Mouse (Mus musculus) kidney, postnatal 0 days (tissue): ENCODE data around the gene Ccdc80. TPM values are rescaled to one million over a fixed set of nuclear protein-coding genes. Genes with fewer than 3 reads are reported as not detected.

ENCODE experiments used
- ATAC-seq: fragments of 200-750 bp; cut with Nextera tagmentation; replicated peaks from 2 replicates; pipeline ENCODE4 v1.8.0; 2017; ENCODE audit warnings: low read depth, moderate number of reproducible peaks, moderate TSS enrichment, moderate library complexity; ENCODE audit not compliant: low FRiP score
- DNase-seq: peaks from one replicate; pipeline ENCODE4 v3.0.0-alpha.2; 2016; ENCODE audit warnings: low spot score
- H3K27ac ChIP-seq: fragments of 300-500 bp; sonication (generic); 2 replicates; pipeline ENCODE4 v1.5.1; 2014; ENCODE audit warnings: mild to moderate bottlenecking
- H3K27me3 ChIP-seq: fragments of 300-500 bp; sonication (generic); 2 replicates; pipeline ENCODE4 v1.6.1; 2014; ENCODE audit warnings: low read length, mixed read lengths; ENCODE audit not compliant: insufficient read depth
- H3K36me3 ChIP-seq: fragments of 300-500 bp; sonication (generic); 2 replicates; pipeline ENCODE4 v1.6.1; 2014; ENCODE audit warnings: low read length, mixed read lengths; ENCODE audit not compliant: insufficient read depth
- H3K4me1 ChIP-seq: fragments of 300-500 bp; sonication (generic); replicated peaks from 2 replicates; pipeline ENCODE4 v1.6.1; 2014; ENCODE audit warnings: antibody characterized with exemption, low read length, mixed read lengths; ENCODE audit not compliant: insufficient read depth
- H3K4me2 ChIP-seq: fragments of 300-500 bp; sonication (generic); 2 replicates; pipeline ENCODE4 v1.6.1; 2014; ENCODE audit warnings: mild to moderate bottlenecking, low read length, moderate library complexity, mixed read lengths
- H3K4me3 ChIP-seq: fragments of 300-500 bp; sonication (generic); replicated peaks from 2 replicates; pipeline ENCODE4 v1.5.1; 2014; ENCODE audit warnings: low read depth, low read length
- H3K9ac ChIP-seq: fragments of 300-500 bp; sonication (generic); 2 replicates; pipeline ENCODE4 v1.6.1; 2014; ENCODE audit warnings: low read depth, low read length
- H3K9me3 ChIP-seq: fragments of 300-500 bp; sonication (generic); replicated peaks from 2 replicates; pipeline ENCODE4 v1.6.1; 2016; ENCODE audit warnings: low read length, inconsistent platforms, mixed read lengths
- CTCF ChIP-seq: IDR thresholded peaks from 2 replicates; pipeline ENCODE4 v1.5.1; 2016; ENCODE audit warnings: antibody characterized with exemption, low read depth, mild to moderate bottlenecking, moderate library complexity
- WGBS: fragments of 180-500 bp; shearing (Covaris S2); extraction: QIAGEN DNeasy Blood & Tissue Kit; methylation state at CpG from one replicate; pipeline ENCODE4 v1.1.7; 2014; 5-methylcytosine and 5-hydroxymethylcytosine counted together
- polyA plus RNA-seq: library from polyadenylated mRNA; unstranded; fragments of >200 nt; fragmentation: Nextera tagmentation; extraction: Ambion mirVana; gene quantifications from 2 replicates; pipeline ENCODE4 v1.2.1, GENCODE M21; 2015

The Ccdc80 gene
- polyA plus RNA-seq, 1 experiment from 2014 or later = 99.7 TPM

DNA sequence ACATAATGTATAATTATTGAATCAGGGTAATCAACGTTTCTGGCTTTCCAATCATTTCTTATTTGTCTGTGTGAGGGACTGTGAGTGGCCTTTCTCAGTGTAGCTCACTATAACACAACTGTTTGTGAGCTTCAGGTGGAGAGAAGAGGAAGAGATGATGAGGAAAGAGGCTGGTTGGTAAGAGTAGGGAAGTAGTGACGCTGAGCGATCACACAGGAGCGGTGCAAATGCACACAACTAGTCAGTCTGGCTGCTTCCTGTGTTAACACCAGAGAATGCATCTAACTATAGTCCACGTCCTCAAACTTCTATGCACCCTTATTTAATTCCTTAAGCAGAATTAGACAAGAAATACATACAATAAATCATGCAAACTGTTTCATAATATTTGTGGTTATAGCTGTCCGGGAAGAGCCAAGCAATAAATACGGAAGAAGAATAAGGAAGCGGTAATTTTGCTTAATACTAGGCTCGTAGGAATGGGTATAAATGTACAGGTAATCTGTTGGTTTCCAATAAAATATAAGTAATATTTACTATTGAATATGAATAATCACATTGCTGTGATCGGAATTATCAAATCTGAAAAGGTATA, 55.4 kb downstream of the Ccdc80 start:
- H3K9ac ChIP-seq = no peak overlapping the region
- peaks cover 43% of the 10 kb centered on the region for H3K36me3 ChIP-seq
- no peaks in the 10 kb centered on the region for H3K4me1 ChIP-seq
- no peak for ATAC-seq
- no peaks in the 10 kb centered on the region for H3K27me3 ChIP-seq
- TF ChIP-seq CTCF = no peak
- WGBS = 93% methylated on average over 10 of the region's 10 CpGs
- H3K4me2 ChIP-seq = no peak overlapping the region
- no peak overlapping the region for H3K27ac ChIP-seq
- H3K9me3 ChIP-seq = no peaks in the 10 kb centered on the region
- H3K4me3 ChIP-seq = no peak overlapping the region
- DNase-seq = no peak

DNA sequence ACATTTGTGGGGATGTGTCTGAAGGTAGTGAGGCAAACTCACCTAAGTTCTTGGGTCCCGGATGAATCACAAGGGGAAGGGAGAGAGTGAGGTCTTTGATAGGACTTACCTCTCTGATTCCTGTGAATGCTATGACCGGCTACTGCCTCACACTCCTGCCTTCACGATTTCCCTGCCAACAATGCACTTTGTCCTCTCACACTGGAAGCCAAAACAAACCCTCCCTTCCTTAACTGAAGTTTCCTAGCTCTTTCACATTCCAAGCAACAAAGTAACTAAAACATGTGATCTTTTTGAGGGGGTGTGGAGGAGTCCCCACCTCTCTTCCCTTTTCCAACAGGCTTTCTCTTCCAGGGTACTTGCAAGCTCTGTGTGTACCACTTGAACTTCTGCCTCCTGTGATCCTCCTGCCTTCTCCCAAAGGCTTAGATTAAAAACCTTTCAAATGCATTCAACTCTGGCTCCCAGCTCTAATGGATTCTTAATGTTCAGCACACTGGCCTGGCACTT, 61.6 kb downstream of the Ccdc80 start:
- no peak for TF ChIP-seq CTCF
- H3K9me3 ChIP-seq = no peaks in the 10 kb centered on the region
- no peak overlapping the region for H3K27ac ChIP-seq
- 62% methylated on average over 3 of the region's 3 CpGs for WGBS
- H3K36me3 ChIP-seq = peaks cover 12% of the 10 kb centered on the region
- H3K4me3 ChIP-seq = no peak overlapping the region
- ATAC-seq = no peak
- H3K4me2 ChIP-seq = no peak overlapping the region
- H3K9ac ChIP-seq = no peak overlapping the region
- no peak for DNase-seq
- peaks cover 6% of the 10 kb centered on the region; the same call in 1 of the 2 replicates for H3K4me1 ChIP-seq
- no peaks in the 10 kb centered on the region for H3K27me3 ChIP-seq

DNA sequence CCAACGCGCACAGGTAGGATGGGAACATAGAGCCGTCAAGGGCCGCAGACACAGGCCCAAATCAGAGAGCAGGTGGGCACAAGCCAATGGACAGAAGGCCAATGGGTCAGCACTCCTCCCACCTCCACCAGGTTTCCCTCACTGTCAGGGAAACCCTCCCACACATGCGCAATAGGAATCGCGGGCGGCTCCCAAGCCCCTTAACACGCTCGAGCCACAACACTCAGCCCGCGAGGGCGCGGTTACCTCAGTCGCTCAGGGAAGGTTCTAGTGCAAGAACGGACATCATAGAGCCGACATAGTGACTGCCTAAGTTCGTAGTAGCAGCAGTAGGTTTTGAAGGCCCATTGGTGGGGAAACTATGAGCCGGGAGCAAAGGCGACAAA, 64.9 kb downstream of the Ccdc80 start:
- WGBS = under 1% methylated on average over 20 of the region's 20 CpGs
- Histone ChIP-seq H3K4me1 (peaks cover 6% of the 10 kb centered on the region; the same call in 1 of the 2 replicates), H3K27ac (peak overlapping the region; percentile 96), H3K4me3 (peak overlapping the region; percentile 91), H3K9me3 (no peaks in the 10 kb centered on the region), H3K4me2 (peak overlapping the region; percentile 82), H3K27me3 (no peaks in the 10 kb centered on the region), H3K9ac (peak overlapping the region; percentile 85), H3K36me3 (no peaks in the 10 kb centered on the region)
- no peak for TF ChIP-seq CTCF
- ATAC-seq (peak; percentile 71), DNase-seq (peak; percentile 85)

DNA sequence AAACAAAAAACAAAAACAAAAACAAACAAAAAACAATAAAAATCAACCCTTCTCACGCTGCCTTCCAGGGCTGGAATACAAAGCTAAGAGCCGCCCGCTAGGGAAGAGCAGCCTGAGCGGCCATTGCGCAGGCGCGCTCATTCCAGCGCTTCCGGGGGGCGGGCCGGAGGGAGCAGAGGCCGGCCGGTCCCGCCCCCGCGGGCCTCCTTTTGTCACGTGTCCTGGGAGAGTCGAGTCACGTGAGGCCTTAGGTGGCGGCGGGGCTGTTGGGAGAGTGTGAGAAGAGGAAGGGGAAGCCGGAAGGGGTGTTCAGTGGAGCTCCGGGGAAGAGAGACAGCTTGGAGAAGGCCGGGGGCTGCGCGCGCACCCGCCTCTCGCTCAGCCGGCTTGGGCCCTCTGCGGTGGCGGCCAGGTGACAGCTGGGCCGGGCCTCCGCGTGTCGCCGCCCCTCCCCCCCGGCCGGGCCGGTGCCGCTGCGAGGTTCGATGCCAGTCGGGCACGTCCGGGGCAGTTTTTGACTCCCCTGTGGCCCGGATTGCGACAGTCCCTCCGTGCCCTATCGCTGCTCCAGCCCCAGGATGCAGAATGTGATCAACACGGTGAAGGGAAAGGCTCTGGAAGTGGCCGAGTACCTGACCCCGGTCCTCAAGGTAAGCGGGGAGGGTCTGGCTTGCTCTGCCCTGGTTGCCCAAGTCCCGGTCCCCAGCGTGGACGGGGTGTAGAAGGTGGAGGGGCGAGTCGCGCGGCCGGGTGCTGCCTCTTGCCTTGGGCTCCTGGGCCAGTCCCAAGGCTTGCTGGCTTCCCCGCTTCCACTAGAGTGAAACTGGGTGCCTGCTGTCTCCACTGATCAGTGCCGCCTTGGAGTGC, 65.6 kb downstream of the Ccdc80 start, which contains the start of the genes Slc35a5 and Atg3:
Gene Slc35a5 (minus strand): TSS at position 185 of the 867 bp plus-strand sequence.
Gene Atg3 (plus strand): TSS at position 264 of the 867 bp plus-strand sequence.
- TF ChIP-seq CTCF = no peak
- Histone ChIP-seq H3K27ac (peak within 1 kb of the TSS; percentile 96), H3K9ac (peak within 1 kb of the TSS; percentile 85), H3K4me3 (peak within 1 kb of the TSS; percentile 91), H3K4me1 (peaks cover 6% of the 10 kb centered on the region; the same call in 1 of the 2 replicates), H3K4me2 (peak within 1 kb of the TSS; percentile 82), H3K9me3 (no peaks in the 10 kb centered on the region), H3K27me3 (no peaks in the 10 kb centered on the region), H3K36me3 (no peaks in the 10 kb centered on the region; the same call in 1 of the 2 replicates)
- 0% methylated on average over 52 of the region's 64 CpGs for WGBS
- peak; percentile 100 for DNase-seq
- ATAC-seq = peak; percentile 98

DNA sequence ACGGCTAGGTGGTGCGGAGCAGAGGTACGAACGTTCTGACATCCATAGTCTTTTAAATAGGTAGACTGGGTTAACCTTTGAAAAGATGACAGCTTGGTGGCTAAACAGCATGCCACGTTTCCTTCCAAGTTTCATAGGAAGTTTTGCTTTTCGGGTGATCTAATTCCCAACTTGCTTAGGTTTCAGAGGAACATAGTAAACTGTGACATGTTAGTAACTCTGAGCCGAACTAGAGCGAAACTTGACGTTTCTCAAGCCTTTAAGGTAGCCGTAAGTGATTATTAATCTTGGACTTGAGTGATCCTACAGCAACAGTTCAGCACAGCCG, 66.2 kb downstream of the Ccdc80 start:
- H3K4me2 ChIP-seq = peak overlapping the region; percentile 82
- 2% methylated on average over 11 of the region's 11 CpGs for WGBS

More for the DNA sequence above, 66.2 kb downstream of the Ccdc80 start:
- peak overlapping the region; percentile 91 for H3K4me3 ChIP-seq
- H3K27me3 ChIP-seq = no peaks in the 10 kb centered on the region
- ATAC-seq (no peak), DNase-seq (no peak)
- H3K36me3 ChIP-seq = no peaks in the 10 kb centered on the region; the same call in 1 of the 2 replicates
- H3K27ac ChIP-seq = peak overlapping the region; percentile 96
- peaks cover 6% of the 10 kb centered on the region; the same call in 1 of the 2 replicates for H3K4me1 ChIP-seq
- H3K9ac ChIP-seq = peak overlapping the region; percentile 85
- no peak for TF ChIP-seq CTCF
- no peaks in the 10 kb centered on the region for H3K9me3 ChIP-seq

Other genes with a start within 250 kb of the Ccdc80 start
- not detected in 2 replicates for gene Cd200r2, start 226.3 kb upstream of the Ccdc80 start, polyA plus RNA-seq
- 0.61 and 0.83 TPM in 2 replicates for gene Cd200r3, start 149.7 kb upstream of the Ccdc80 start, polyA plus RNA-seq
- gene Slc35a5, start 65.3 kb downstream of the Ccdc80 start, polyA plus RNA-seq = 22.9 and 24.2 TPM in 2 replicates
- 40.2 and 40.4 TPM in 2 replicates for gene Atg3, start 65.4 kb downstream of the Ccdc80 start, polyA plus RNA-seq
- 0.14 TPM in 1 of 2 replicates, not detected in the other for gene Btla, start 130.9 kb downstream of the Ccdc80 start, polyA plus RNA-seq